Mouse (Mus musculus): ENCODE measurements around the gene Csnk1e. TPM values are rescaled to one million over a fixed set of nuclear protein-coding genes. Genes with fewer than 3 reads are reported as not detected.

The Csnk1e gene
- polyA plus RNA-seq, 1 experiment: not detected

DNA sequence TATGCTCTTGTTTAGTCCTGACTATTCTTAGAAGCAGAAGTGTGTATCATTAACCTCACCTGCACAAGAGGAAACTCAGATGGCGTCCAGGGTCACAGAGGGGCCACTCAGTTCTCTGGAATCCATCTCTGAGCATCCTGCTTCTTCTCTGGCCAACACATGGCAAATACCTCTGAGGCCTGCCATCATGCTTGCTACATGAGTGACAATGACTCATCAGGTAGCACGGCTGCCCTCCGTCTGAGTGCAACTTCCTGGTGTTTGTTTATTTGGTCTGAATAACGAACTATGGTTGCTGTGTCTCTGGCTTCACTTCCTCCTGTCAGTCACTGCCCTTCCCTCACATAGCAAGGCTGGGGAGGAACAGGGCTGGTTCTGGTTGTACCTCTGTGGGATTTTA lies 40.9 kb downstream of the Csnk1e start:
- no peak for TF ChIP-seq GATA1 (IDR thresholded peaks at IDR 0.05; ENCODE audit: low read length)

- no peak for TF ChIP-seq GATA1 (IDR thresholded peaks at IDR 0.05; ENCODE audit: low read length)
Measured at GRCm38 (mm10) chr15:79413802-79414201, 41.6 kb downstream of the Csnk1e start.

DNA sequence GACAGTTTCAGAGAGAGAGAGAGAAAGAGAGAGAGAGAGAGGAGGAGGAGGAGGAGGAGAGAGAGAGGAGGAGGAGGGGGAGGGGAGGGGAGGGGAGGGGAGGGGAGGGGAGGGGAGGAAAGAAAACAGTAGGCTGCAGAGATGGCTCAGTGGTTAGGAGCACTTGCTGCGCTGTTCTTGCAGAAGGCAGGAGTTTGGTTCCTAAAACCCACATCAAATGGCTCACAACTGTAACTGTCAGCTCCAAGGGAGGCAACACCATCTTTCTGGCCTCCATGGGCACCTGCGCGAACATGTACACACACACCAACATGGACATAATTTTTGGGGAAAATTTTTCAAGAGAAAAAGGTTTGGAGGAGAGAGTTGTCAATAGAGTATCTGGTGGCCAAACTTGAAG lies 42.2 kb downstream of the Csnk1e start:
- no peak for TF ChIP-seq GATA1 (IDR thresholded peaks at IDR 0.05; ENCODE audit: low read length)

GRCm38 (mm10) chr15:79411363-79412065 lies 43.9 kb downstream of the Csnk1e start:
- TF ChIP-seq GATA1 (IDR thresholded peaks at IDR 0.05; ENCODE audit: low read length): no peak

DNA sequence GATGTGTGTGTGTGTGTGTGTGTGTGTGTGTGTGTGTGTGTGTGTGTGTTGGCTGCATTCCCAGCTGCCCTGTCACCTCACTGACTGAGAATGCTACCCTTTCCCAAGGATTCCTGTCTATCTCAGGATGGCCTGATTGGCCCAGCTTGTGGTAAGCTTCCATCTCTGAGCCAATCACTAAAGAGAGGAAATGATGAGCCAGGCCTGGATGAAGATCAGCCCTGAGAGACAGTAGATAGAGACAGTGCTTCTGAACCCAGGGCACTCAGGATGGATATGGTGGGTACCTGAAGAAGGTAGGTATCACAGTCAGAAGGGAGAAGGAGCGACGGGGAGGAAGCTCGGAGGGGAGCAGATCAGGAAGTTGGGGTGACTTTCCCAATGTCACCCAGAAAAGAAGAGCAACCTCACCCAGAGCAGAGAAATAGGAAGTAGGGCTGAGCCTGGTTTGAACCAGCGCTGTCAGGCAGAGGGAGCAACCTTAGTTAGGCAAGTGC lies 46.2 kb downstream of the Csnk1e start:
- no peak for TF ChIP-seq GATA1 (IDR thresholded peaks at IDR 0.05; ENCODE audit: low read length)

DNA sequence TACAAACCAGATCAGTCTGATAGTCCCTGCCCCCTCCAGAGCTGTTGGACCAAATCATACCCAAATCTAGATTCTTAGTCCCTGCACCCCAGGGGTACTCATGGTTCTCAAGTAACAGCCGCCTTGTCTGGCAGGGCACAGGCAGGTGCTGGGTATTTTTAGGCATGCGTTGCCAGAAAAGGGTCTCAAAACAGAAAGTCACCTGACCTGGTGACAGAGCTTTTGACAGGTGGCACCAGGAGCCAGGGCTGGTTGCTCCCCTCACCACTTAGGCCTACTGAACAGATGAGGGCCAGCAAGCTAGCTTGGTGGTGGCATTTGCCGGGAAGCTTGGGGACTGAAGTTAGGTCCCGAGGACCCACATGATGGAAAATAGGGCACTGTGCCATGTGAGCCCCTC lies 48.8 kb downstream of the Csnk1e start:
- TF ChIP-seq GATA1 (IDR thresholded peaks at IDR 0.05; ENCODE audit: low read length): no peak

GRCm38 (mm10) chr15:79404277-79404676 lies 51.1 kb downstream of the Csnk1e start:
- TF ChIP-seq GATA1 (IDR thresholded peaks at IDR 0.05; ENCODE audit: low read length): no peak

- TF ChIP-seq GATA1 (IDR thresholded peaks at IDR 0.05; ENCODE audit: low read length): no peak
Measured at GRCm38 (mm10) chr15:79403763-79404210, 51.6 kb downstream of the Csnk1e start.

DNA sequence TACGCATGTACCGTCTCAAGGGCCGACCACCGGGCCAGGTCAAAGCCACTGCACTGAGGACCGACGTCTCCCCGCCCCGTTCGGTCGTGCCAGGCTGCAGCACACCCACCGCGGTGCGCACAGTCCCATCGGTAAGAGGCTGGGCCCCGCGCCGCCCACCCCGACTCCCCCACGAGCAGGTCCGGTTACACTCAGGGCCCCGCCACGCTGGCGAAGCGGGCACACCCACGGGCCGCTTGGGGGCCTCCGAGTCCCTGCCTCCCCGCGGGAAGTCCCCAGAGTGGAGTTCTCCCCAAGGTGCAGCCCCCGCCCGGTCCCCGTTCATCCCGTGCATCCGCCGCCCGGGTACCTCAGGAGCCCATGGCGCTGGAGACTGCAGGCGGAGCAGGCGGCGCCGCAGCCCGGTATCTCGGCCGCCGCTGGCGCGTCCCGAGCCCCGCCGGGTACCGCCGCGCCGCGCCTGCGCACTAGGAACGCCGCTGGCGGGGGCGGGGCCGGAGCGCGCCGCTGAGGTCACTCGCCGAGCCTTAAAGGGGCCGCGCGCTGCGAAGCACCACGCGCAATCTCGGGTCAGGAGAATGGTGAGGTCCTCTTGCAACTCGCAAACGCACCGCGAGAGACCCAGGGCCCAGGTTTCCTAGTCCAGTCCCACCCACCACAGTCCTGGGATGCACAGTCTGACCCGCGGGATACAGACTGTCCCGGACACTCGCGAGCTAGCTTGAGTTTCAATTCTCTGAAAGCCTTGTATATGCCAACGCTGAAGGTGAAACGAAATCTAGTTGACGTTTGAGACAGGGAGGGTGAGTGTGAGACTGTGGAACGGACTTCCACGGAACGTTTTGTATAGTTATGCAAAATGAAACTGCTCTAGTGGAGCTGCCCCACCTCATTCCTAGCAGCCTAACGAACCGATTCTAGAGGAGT lies 52.3 kb downstream of the Csnk1e start, which contains the start of gene Tmem184b:
Gene Tmem184b, minus strand, starts transcription at position 734 of the 927 bp plus-strand sequence.
- no peak for TF ChIP-seq GATA1 (IDR thresholded peaks at IDR 0.05; ENCODE audit: low read length)

- no peak for TF ChIP-seq GATA1 (IDR thresholded peaks at IDR 0.05; ENCODE audit: low read length)
Measured at GRCm38 (mm10) chr15:79402176-79402575, 53.2 kb downstream of the Csnk1e start.

DNA sequence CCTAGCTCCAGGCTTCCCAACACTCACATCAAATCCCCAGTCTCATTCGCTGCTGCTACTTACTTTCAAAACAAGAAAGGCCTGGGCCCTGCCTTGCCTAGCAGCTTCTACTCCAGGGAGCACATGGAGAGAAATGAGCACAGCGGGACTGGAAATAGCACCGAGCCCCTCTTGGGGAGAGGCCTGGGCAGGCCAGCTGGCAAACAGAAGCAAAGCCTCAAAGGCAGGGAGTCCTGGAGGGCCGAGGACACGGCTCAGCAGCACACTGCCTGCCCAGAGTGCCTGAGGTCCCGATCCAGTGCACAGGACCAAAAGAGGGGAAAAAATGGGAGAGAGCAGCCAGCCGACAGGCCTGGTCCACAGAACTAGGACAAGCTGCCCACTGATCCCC lies 54.4 kb downstream of the Csnk1e start:
- no peak for TF ChIP-seq GATA1 (IDR thresholded peaks at IDR 0.05; ENCODE audit: low read length)

DNA sequence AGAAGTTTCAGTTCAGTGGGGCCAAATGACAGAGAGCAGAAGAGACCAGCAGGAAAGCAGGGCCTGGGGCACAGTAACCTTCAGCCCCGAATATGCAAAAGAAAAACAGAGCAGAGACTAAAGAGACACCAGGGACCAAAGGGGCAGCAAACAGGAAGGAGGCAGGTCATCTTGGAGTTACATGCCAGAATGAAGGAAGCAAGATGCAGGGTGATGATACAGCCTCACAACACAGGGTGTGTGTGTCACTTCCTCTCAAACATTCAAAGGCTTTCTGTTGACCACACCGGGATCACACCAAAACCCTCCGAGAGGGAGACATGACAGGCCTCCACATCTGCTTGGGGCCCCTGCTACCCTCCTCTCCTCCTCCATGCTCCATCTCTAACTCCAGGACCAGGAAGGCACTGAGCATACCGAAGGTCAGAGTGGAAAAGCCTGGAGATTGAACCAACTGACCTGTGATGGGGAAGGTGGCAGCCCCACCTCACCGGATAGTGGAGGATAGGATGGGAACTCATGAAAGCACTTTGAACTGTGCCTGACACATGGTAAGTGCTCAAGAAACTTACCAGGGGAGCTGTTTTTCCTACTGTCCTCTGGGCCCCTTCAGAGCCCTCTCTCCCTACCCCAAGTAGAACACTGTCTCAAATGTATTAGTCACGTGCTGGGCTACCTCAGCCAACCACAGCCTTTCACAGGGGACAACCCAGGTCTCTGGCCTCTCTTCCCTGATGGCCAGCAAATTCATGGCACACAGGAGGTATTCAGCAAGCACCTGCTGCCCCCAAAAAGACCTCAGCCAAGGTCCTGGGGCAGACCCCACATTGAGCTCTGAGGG lies 55.0 kb downstream of the Csnk1e start:
- TF ChIP-seq GATA1 (IDR thresholded peaks at IDR 0.05; ENCODE audit: low read length): no peak

- TF ChIP-seq GATA1 (IDR thresholded peaks at IDR 0.05; ENCODE audit: low read length): no peak
Measured at GRCm38 (mm10) chr15:79399231-79400052, 55.9 kb downstream of the Csnk1e start.

GRCm38 (mm10) chr15:79396736-79397135 lies 58.6 kb downstream of the Csnk1e start:
- no peak for TF ChIP-seq GATA1 (IDR thresholded peaks at IDR 0.05; ENCODE audit: low read length)

Data from G1E-ER4 (cell line).